Mouse (Mus musculus) lung, embryonic 16.5 days (tissue): Measurements from ENCODE around the gene Adcyap1. TPM values are rescaled to one million over a fixed set of nuclear protein-coding genes. Genes with fewer than 3 reads are reported as not detected.

Experiments used
- ATAC-seq: fragments of 200-750 bp; cut with Nextera tagmentation; 2 replicates; pipeline ENCODE4 v1.8.0; 2017; ENCODE audit warnings: low read depth, mild to moderate bottlenecking, moderate library complexity
- H3K27ac ChIP-seq: fragments of 300-500 bp; sonication (generic); 2 replicates; pipeline ENCODE4 v1.5.1; 2014; ENCODE audit warnings: mild to moderate bottlenecking, control low read depth, low read length
- H3K27me3 ChIP-seq: fragments of 300-500 bp; sonication (generic); 2 replicates; pipeline ENCODE4 v1.6.1; 2014; ENCODE audit warnings: low read depth, low read length, mixed read lengths; ENCODE audit not compliant: control insufficient read depth, insufficient read depth
- H3K36me3 ChIP-seq: fragments of 300-500 bp; sonication (generic); 2 replicates; pipeline ENCODE4 v1.6.1; 2014; ENCODE audit warnings: low read length; ENCODE audit not compliant: control insufficient read depth, insufficient read depth
- H3K4me1 ChIP-seq: fragments of 300-500 bp; sonication (generic); replicated peaks from 2 replicates; pipeline ENCODE4 v1.6.1; 2014; ENCODE audit warnings: low read length, mixed read lengths; ENCODE audit not compliant: control insufficient read depth, insufficient read depth
- H3K4me2 ChIP-seq: fragments of 300-500 bp; sonication (generic); 2 replicates; pipeline ENCODE4 v1.6.1; 2014; ENCODE audit warnings: low read depth, low read length, control low read depth
- H3K4me3 ChIP-seq: fragments of 300-500 bp; sonication (generic); 2 replicates; pipeline ENCODE4 v1.5.1; 2014; ENCODE audit warnings: mild to moderate bottlenecking, low read length, control low read depth
- H3K9ac ChIP-seq: fragments of 300-500 bp; sonication (generic); 2 replicates; pipeline ENCODE4 v1.6.1; 2014; ENCODE audit warnings: low read length, control low read depth
- H3K9me3 ChIP-seq: fragments of 300-500 bp; sonication (generic); 2 replicates; pipeline ENCODE4 v1.6.1; 2016; ENCODE audit warnings: low read length; ENCODE audit not compliant: control insufficient read depth
- WGBS: fragments of 180-500 bp; shearing (Covaris S2); extraction: QIAGEN DNeasy Blood & Tissue Kit; methylation state at CpG from one replicate; pipeline ENCODE4 v1.1.7; 2014; 5-methylcytosine and 5-hydroxymethylcytosine counted together
- polyA plus RNA-seq: library from polyadenylated mRNA; unstranded; fragments of >200 nt; fragmentation: Nextera tagmentation; extraction: Ambion mirVana; gene quantifications from 2 replicates; pipeline ENCODE4 v1.2.1, GENCODE M21; 2015

Gene Adcyap1
- polyA plus RNA-seq, 1 experiment from 2014 or later: 0.24 TPM

DNA sequence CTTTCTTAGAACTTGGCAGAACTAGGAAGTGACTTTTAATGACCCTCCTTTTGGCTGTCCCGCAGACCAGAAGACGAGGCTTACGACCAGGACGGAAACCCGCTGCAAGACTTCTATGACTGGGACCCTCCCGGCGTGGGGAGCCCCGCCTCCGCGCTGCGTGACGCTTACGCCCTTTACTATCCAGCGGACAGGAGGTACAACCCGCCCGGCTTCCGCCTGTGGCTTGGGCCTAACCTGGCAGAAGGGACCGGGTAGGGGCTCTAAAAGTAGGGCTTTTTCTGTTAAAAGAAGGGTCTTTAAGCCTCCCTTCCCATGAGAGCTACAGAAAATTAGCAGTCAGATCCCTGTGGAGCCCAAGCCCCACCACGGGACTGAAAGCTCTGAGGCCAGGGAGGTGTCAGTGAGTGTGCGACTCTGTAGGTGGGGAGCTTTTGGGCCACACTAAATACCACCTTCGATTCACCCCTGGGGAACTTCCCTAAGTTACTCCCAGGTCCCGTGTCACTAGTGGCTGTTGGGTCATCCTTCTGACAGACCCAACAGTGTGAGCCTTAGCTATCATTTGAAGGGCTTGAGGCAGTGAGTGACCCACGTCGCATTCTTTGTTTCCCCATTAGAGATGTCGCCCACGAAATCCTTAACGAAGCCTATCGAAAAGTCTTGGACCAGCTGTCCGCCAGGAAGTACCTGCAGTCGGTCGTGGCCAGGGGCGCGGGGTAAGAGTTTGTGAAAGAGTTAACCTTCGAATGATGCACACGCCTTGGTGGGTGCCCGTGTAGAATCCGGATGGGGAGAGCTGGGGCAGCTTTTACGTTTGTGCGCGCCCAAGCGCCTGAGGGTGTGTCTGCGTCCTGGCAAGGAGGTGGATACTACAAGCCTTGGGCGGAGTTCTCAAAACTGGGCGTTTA, 3.6 kb downstream of the Adcyap1 start:
- Histone ChIP-seq H3K9ac (no peak overlapping the region; the same call in 1 of the 2 replicates), H3K27ac (no peak overlapping the region), H3K4me3 (peak overlapping the region; percentile 29), H3K36me3 (no peaks in the 10 kb centered on the region), H3K27me3 (peaks cover 66% of the 10 kb centered on the region), H3K4me1 (no peaks in the 10 kb centered on the region; the same call in 1 of the 2 replicates), H3K4me2 (peak overlapping the region; percentile 56), H3K9me3 (no peaks in the 10 kb centered on the region)
- ATAC-seq: peak; percentile 80
- WGBS: under 1% methylated on average over 44 of the region's 44 CpGs

DNA sequence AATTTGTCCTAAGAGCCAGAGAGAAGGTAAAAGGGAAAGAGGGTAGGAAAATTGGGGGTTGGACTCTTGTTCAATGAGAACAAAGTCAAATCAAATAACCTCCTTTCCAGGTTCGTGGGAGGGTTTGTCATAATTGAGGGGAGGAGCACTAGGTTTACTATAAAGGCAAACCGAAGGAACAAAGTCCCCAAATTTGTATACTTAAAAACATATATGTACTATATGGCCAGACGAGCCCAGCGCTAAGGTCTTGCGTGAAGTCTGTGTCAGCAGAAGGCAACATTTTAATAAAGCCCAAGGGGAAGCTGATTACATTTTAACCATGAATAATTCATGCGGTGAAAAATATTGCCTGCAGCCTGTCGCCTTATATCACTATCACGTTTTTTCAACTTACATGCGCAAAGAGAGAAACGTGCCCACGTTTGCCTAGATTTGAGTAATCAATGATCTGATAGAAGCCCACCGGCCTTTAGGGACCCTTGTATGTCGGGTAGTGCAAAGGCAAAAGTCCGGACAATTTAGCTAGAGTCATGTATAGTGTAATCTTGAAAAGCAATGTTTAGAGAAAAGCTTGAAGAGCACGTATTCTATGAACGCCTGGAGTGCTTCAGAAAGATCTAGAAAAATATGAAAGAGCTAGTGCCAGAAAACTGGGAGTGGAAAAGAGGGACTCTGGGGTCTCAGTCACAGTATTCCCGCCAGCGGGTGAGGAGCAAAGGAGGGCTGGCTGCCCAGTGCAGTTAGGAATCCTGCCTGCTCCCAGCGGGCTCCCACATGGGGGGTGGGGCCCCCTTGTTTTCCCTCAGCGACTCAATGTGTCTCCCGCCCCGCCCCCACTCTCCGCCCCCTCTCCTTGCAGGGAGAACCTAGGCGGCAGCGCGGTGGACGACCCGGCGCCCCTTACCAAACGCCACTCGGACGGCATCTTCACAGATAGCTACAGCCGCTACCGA, 4.5 kb downstream of the Adcyap1 start:
- no peak for ATAC-seq
- 1% methylated on average over 34 of the region's 34 CpGs for WGBS

DNA sequence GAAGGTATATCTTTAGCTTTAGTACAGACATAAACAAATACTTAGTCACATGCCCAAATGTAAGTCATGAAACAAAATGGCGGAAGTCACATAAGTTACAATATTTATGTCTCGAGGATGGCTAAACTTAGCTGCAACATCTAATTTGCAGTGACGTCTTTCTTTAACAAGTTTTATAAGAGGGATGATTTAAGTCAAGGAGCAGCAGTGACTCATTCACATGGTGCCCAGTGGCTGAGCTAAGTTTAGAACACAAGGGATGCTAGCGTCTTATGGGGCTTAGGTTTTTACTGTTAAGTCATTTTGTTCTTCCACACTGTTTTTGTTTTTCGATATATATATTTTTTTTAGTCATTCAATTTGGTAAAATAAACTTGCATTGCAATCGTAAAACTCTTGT, 19.0 kb downstream of the Adcyap1 start:
- no peak overlapping the region for H3K4me3 ChIP-seq

More for the DNA sequence above, 4.5 kb downstream of the Adcyap1 start:
- no peak overlapping the region for H3K27ac ChIP-seq
- H3K9ac ChIP-seq: no peak overlapping the region
- H3K4me3 ChIP-seq: peak overlapping the region; percentile 29
- no peaks in the 10 kb centered on the region for H3K9me3 ChIP-seq
- H3K27me3 ChIP-seq: peaks cover 60% of the 10 kb centered on the region
- H3K4me1 ChIP-seq: no peaks in the 10 kb centered on the region; the same call in 1 of the 2 replicates
- H3K4me2 ChIP-seq: peak overlapping the region; percentile 56
- no peaks in the 10 kb centered on the region for H3K36me3 ChIP-seq

GRCm38 (mm10) chr17:93218640-93219039, 19.8 kb downstream of the Adcyap1 start:
- no peak for ATAC-seq
- no peaks in the 10 kb centered on the region for H3K36me3 ChIP-seq
- WGBS: 66% methylated on average over 2 of the region's 2 CpGs

More for the DNA sequence above, 19.0 kb downstream of the Adcyap1 start:
- no peaks in the 10 kb centered on the region for H3K36me3 ChIP-seq
- no peak overlapping the region for H3K4me2 ChIP-seq
- ATAC-seq: no peak
- H3K27me3 ChIP-seq: no peaks in the 10 kb centered on the region
- no peak overlapping the region for H3K9ac ChIP-seq
- no peaks in the 10 kb centered on the region for H3K4me1 ChIP-seq
- no peaks in the 10 kb centered on the region for H3K9me3 ChIP-seq
- WGBS: 80% methylated on average over 6 of the region's 6 CpGs
- H3K27ac ChIP-seq: no peak overlapping the region

GRCm38 (mm10) chr17:93237355-93237754, 38.5 kb downstream of the Adcyap1 start:
- Histone ChIP-seq H3K27me3 (no peaks in the 10 kb centered on the region), H3K9ac (no peak overlapping the region), H3K4me2 (no peak overlapping the region), H3K4me3 (no peak overlapping the region), H3K4me1 (no peaks in the 10 kb centered on the region), H3K27ac (no peak overlapping the region), H3K36me3 (no peaks in the 10 kb centered on the region), H3K9me3 (no peaks in the 10 kb centered on the region)
- peak; percentile 88 for ATAC-seq

More at GRCm38 (mm10) chr17:93218640-93219039, 19.8 kb downstream of the Adcyap1 start:
- no peak overlapping the region for H3K4me2 ChIP-seq
- no peak overlapping the region for H3K9ac ChIP-seq
- no peaks in the 10 kb centered on the region for H3K9me3 ChIP-seq
- no peak overlapping the region for H3K4me3 ChIP-seq
- H3K27ac ChIP-seq: no peak overlapping the region
- H3K27me3 ChIP-seq: no peaks in the 10 kb centered on the region
- H3K4me1 ChIP-seq: no peaks in the 10 kb centered on the region
